Mouse (Mus musculus) naive thymus-derived CD4-positive, alpha-beta T cell, adult 2 months (primary cell): Measurements from ENCODE around the gene Etv2.

Experiments
- DNase-seq: peaks from one replicate; pipeline ENCODE4 v3.0.0-alpha.2; 2011; ENCODE audit warnings: low read depth

The Etv2 gene

DNA sequence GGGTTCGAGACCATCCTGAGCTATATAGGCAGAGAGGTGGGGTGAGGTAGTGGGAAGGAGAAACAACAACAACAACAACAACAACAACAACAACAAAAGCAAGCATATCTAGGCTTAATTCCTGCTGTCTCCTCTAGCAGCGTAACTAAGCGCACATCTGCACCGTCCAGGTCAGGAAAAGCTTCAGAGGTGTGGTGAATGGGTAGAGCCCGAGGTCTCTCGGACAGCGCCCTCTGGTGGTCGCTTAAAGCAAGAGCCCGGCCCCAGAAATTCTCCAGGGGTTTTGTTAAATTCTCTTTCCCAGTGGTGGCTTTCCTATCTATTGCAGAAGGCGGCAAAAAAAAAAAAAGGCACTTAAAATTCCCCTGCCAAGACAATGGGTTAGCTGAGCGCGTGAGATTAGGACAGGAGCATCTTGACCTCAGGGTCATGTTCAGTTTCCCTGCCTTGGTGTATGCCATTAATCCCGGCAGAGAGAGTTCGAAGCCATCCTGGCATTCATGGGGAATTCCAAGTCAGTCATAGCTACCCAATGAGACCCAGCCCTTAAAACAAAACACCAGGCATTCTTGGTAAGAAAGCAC, 22.0 kb downstream of the Etv2 start:
- DNase-seq, result peak; percentile 76

DNA sequence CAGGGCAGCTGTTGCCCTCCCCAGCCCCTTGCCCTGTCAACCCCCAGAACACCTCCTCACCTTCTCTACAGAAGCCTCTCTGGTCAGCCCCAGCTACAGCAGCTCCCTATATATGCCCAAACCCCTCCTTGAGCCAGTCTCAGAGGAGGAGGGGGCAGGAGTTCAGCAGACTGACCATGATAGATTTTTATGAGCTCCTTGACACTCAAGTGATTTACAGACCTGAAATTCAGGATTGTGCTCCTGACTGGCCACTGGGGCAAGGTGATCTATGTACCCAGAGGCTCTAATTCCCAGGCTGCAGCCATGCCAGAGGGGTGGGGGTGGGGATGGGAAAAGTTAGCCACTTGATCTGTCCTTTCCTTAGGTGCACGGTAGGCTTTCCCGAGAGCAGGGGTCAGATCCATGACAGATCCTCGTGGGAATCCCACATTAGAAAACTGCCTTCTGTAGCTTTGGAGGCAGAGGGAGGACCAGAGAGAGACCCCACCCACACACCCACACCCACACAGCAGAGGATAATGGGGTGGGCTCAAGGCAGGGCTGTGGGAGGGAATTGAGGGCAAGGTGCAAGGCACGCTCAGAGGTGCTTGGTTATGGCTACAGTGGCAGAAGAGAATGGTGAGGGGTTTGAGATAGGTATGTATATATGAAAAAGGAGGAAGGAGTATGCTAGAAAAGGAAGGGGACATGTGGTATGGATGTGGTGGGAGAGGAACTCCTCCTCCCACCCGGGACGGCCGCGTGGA, 22.8 kb downstream of the Etv2 start, which contains the start of gene Upk1a:
Gene Upk1a (minus strand): TSS at position 194 of the 749 bp plus-strand sequence.
- DNase-seq, result no peak

DNA sequence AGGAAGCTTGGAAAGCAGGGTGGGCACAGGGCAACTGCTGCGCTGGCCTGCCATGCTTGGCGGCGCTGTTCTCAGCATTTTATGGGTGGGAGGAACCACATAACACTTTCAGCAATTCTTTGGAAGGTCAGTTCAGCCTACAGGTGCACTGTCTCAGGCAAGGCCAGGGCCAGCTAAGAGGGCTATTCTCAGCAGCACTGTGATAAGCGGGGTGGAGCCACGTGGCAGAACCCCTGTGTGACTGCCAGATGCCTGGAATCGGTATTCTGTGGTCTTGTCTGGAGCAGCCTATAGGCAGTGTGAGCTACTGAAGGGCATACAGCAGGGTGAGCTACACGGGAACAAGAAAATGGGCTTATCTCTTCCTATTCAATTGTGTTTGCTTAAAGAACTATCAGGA, 25.6 kb downstream of the Etv2 start:
- no peak for DNase-seq

DNA sequence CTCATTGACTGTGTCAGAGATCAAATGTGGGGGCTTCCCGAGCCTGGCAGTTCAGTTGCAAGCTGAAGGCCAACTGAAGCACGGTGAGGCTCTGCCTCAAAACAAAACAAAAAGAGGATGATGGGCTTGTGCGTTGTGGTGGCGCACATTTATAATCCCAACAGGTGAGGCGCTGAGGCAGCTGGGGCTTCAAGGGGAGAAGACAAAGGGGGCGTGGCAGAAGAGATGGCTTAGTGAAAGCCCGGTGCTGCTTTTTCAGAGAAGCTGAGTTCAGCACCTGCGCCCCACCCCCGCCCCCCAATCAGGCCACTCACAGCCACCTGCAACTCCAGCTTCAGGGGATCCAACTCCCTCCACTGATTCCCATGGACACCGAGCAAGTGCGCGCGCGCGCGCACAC, 27.2 kb downstream of the Etv2 start:
- no peak for DNase-seq

DNA sequence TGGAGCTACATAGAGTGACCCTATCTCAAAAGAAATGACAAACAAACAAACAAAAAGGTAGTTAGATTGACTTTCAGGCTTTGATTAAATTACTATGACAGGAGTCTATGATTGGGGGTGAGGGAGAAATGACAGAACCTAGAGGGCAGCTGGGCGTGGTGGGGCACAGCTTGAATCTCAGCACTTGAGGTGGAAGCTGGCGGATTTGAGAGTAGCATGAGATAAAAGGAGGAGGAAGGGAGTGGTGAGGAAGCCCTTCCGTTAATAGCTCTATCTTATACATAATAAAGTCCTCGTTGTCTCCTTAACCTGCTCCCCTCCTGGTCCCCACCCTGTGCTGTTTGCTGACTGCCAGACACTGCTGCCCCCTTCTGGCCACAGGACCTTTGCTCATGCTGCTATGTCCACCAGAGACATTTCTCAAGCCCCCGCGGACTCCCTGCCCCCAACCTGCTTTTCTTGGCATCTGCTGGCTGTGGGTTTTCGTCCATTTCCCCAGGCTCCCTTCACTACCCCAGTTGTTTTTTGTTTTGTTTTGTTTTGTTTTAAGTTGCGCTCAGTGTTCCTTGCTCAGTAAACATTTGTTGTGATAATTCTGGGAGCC, 27.8 kb downstream of the Etv2 start:
- peak; percentile 79 for DNase-seq

DNA sequence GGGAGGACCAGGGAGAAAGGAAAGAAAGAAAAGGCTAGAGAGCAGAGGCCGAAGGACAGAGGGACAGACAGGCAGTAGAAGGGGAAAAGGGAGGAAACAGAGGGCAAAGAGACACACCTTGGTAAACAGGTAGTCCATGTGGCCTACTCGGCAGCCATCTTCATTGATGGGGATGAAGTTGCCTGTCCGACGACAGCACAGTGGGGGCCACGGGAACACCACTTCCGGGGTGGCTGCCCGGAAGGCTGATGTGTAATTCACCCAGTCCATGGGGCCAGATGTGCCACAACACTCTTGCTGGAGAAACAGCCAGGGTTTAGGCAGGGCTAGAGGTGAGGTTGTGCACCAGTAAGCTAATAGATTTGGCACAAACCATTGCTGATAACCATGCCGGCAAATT, 30.7 kb downstream of the Etv2 start:
- no peak for DNase-seq

DNA sequence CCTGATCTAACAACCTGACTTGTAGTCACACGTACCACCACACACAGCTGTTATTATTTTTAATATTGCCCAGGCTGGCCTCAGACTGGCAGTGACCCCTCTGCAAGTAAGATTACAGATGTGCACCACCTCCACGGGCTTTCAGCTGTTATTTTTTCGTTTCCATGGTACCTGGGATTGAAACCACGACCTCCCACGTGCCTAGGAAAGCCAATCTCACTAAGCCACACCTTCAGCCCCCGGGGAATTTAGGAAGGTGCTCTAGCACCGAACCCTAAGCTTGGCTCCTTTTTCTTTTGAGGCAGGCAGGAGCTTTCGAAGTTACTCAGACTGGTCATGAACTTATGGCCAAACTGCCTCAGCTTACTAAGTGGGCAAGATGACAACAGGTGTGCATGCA, 31.2 kb downstream of the Etv2 start:
- DNase-seq, result no peak

DNA sequence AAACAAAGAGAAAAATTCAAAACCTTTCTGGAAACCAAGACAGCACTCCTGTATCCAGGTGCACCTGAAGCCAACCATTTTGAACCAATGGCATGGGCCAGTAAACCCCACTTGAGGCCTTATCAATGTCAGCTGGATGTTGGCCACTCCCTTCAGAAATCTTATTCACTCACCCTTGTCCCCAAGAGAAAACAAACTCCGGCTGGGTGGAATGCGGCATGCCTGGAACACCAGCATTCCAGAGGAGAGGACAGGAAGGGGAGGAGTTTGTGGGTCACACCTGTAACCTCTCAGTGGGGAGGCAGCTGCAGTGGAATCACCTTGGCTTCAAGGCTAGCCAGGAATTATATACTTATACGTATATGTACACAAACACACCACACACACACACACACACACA, 33.1 kb downstream of the Etv2 start:
- no peak for DNase-seq

DNA sequence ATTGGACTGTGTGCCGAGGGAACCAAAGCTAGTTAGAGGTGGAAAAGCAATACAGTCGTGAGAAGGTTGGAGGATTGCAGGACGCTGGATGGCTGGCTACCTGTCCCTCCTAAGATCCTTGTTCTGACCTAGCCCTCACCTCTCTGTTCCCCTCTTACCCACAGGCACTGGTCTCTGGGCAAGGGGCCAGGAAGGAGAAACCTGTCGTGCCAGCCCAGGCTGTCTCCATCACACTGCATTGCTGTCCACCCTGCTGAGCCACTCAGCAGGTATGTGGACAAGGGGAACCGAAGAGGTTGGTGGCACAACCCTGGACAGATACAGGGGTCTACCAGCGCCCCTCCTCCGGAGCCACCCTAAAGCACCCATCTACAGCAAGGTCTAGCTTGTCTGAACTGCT, 35.0 kb downstream of the Etv2 start:
- no peak for DNase-seq

DNA sequence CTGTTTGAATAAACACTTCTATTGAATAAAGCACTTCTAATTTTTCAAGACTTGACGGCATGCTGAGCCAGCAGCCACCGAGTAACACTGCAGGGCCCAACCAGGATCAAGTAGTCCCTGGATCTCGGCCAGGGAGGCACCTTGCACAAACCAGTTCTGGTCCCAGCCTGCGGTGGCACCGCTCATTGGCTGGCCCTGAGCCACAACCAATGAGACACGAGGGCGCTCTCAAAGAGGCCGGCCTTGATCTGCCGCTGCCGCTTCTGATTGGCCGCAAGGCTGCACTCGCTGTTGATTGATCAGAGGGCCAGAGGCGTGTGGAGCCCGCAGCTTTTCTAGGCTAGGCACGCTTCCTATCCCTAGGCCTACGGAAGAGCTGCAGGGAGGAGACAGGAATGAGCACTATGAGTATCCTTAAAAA, 35.7 kb downstream of the Etv2 start:
- DNase-seq, result peak; percentile 64

DNA sequence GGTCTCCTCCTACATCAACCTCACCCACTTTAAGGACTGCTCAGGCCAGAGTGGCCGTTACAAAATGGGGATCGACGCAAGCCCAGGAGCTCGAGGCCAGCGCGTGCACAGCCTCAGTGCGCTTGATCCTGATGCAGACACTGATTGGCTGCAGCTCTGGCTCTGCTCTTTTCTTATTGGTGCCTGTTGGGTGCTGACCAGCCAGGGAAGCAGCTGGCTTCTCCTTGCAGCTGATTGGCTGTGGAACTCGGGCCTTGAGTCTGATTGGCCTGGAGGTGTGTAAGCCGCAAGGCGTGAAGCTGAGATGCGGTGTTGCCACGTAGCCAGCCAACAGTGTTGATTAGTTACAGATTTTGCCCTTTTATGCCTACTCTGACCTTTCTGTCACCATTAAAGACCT, 36.9 kb downstream of the Etv2 start, which contains the start of gene Zbtb32:
Gene Zbtb32 (minus strand): TSS at position 124 of the 400 bp plus-strand sequence.
- DNase-seq, result no peak

DNA sequence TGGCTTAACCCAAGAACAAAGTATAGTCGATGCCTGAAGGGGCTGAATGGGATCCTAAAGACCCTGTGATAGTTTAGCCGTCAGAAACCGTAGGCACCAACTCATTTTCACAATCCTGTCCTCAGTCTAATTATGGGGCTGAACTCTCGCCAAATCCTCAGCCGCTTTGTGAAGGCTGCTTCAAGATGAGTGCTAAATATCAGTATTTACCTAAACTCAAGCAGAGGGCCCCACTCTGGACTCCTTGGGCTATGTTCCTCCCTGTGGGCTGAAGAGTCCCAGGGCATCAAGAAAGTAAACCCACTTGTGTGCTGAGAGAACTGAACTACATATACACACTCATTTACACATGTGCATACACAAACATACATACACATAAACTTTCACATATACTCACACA, 38.8 kb downstream of the Etv2 start:
- DNase-seq, result no peak

DNA sequence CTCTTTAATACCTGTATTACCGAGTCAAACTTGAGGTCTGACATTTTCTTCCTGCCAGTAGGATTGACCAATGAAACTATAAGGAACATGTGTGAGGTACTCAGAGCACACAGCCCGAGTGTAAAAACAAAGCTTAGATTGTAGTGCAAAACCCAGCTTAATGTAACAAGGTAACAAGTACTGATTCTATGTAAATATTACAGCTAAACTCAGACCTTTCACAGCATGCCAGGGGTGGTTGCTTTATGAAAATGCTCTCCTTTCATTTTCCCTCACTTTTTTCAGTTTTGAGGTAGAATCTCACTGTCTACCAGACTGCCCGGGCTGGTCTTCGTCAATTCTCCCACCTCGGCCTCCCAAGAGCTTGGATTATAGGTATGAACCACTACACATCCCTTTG, 39.6 kb downstream of the Etv2 start:
- no peak for DNase-seq

DNA sequence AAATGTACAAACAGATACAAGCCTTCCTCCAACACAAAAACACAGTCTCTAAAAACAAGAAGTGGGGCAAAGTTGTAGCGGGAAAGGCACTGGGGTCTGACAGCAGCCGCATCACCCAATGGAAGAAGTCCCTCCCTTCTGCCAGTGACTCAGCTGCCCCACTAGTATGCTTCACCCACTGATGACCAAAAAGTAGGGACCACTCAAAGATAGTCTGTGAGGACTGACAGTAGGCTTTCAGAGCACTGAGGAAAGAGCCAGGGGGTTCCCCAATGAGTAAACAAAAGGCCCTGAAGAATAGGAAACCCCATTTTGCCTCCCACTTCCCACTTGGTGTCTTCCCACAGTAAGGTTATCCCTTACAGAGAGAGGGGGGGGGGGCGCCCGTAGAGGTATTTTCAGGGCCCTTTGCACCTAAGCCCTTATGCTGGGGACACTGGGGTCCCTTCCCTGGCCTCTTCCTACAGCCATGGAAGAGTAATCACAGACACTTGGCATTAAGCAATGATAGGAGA, 41.1 kb downstream of the Etv2 start:
- DNase-seq, result no peak

DNA sequence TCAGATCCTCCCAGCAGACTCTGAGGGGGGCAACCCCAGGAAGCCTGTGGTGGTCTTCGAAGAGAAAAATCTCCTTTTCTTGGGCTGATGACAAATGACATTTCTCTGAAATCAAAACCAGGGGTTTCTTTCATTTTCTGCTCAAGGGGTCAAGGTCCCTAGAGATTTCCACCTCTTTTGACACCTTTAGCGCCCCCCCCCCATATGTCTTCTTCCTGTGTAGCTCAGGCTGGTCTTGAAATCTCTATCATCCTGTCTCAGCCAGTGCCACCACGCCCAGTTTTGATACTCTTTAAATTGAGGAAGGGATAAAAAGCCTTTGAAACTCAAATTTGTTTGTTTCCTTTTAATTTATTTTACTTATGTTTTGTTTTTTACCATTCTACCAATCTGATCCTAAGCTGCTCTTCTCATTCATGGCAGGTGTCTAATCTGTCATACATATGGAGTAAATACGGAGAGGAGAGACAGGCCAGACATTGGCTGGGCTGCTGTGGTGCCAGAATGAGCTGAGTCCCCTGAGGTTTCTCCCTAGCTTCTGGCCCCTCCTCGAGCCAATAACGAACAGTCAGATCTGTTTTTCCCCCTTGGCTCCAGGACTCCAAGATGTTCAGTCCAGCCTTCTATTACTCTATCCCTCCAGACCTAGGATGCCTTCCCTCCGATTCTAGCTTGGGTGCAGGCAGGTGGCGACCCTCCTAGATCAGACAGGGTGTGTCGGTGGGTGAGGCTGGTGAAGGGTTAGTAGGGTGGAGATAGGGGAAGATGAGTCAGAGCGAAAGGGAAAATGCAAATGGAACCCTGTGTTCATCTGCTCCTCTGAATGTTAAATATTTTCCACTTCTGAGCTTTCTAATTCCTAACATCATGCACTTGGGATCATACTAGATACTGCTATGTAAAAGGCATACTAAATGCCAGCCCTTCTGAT, 41.8 kb downstream of the Etv2 start:
- DNase-seq, result no peak

DNA sequence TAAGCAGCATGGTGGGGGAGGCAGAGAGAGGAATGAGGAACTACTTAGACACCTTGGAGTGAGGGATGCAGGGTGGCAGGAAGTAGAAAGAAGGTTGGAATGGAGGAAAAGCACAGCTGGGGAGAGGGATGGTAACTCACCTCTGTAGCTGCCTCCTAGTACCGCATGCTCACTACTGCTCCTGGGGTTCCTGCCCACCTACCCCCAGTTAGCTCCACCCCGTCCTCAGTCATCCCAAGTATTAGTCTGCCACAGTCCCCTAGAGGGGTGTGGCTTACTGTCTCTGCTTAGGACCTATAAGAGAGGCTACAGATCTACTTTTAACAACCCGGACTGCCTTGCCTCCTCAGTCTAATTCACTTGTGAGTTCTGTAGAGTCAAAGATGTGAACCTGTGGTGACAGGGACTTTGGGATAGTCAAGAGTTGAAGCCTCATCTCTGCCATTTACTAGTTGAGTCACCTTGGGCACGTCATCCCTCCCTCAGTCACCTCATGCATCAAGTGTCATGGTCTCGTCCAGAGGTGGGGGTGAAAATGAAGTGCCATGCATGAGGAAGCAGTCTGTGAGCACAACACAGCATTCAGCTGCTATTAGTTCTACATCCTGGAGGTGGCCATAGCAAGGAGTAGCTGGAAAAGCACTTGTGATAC, 42.8 kb downstream of the Etv2 start:
- DNase-seq, result no peak

DNA sequence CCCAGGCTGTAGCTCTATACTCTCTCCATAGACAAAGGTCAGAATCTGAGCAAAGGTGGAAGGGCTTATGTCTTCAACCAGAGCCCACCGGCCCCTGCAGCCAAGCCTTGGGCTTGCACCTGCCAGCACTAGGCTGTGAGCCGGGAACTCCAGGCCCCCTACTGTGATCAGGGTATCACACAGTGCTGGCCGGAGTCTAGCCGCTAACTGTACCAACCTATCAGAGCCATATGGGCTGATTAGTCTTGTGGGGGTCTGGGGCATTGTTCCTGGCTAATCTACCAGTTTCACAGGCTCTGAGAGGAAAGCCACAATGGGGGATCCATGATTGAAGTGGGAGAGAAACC, 44.1 kb downstream of the Etv2 start:
- DNase-seq, result no peak

DNA sequence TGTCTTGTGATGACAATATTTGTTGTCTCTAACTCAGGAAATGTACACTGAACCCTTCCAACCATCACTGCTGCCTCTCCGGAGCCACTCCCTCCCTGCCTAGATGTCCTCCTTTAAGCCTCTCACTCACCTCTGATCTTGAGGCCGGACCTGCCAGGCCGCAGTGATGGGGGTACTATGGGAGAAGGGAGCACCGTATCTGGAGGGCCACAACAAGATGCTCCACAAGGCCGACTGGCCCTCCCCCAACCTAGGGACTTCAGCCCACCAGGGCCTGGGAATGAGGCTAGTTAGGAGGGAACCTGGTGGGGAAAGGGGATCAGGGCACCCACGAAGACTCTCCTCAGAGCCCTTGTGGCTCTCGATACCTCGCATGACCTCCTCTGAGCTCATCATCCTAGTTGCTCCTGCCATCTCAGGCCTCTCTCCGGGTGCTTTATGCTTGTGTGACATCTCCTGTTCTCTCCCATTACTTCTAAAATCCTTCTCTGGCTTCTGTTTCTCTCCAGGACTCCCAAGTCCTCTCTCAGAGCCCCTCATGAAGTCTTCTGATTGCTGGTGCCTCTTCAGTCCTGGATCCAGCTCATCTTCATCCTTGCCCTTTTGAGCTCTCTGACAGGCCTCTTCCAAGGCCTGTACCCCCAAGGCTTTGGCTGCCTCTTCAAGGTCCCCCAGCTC, 44.6 kb downstream of the Etv2 start:
- no peak for DNase-seq

DNA sequence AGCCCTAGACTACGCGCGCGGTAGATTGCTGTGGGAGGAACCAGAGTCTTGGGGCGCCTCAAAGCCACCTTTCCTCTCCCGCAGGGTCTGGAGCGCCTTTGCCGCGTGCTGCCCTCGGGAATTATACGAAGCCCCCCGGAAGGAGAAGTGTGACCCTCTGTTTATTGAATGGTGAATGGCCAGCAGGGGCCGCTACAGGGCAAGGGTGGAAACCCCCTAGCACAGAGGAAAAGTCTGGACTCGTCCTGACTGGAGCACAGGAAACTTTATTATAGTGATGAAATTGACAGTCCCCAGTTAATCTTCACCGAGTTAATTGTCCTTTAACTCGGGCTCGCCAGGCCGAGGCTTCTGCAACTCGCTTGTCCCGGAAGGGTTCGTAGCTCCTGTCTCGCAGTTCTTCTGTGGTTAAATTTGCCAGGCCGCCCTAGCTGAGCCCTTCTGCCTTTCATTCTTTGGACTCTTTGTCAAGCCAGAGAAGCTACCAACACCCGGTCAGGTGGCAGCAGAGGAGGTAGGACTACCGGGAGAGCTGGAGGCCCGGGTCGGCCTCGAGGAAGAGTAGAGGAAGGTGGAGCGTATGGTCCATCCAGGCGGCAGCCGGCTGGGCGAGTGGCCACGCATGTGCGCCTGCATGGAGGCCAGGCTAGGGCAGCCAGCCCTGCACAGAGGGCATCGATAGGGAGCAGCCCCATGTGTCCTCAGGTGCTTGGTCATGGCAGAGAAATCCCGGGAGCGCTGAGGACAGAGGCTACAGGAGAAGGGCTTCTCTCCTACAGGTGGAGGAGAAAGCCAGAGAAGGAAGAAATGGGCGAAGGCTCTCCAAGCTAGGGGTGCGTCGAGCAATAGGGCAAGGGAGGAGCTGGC, 46.0 kb downstream of the Etv2 start:
- DNase-seq, result peak; percentile 78
